Mouse (Mus musculus) limb, embryonic 10.5 days (tissue): Measurements from ENCODE around the gene Ssc4d. TPM values are rescaled to one million over a fixed set of nuclear protein-coding genes. Genes with fewer than 3 reads are reported as not detected.

Source experiments
- DNase-seq: peaks from one replicate; pipeline ENCODE4 v3.0.0-alpha.2; 2017; ENCODE audit warnings: low spot score
- H3K27ac ChIP-seq: fragments of 300-500 bp; sonication (generic); 2 replicates; pipeline ENCODE4 v1.5.1; 2016; ENCODE audit warnings: mild to moderate bottlenecking
- H3K27me3 ChIP-seq: fragments of 300-500 bp; sonication (generic); 2 replicates; pipeline ENCODE4 v1.6.1; 2016; ENCODE audit warnings: low read depth, mild to moderate bottlenecking; ENCODE audit not compliant: poor library complexity, severe bottlenecking
- H3K36me3 ChIP-seq: fragments of 300-500 bp; sonication (generic); 2 replicates; pipeline ENCODE4 v1.6.1; 2016; ENCODE audit warnings: mild to moderate bottlenecking, moderate library complexity
- H3K4me1 ChIP-seq: fragments of 300-500 bp; sonication (generic); 2 replicates; pipeline ENCODE4 v1.6.1; 2016
- H3K4me3 ChIP-seq: fragments of 300-500 bp; sonication (generic); 2 replicates; pipeline ENCODE4 v1.5.1; 2016; ENCODE audit warnings: mild to moderate bottlenecking, moderate library complexity
- H3K9me3 ChIP-seq: fragments of 300-500 bp; sonication (generic); replicated peaks from 2 replicates; pipeline ENCODE4 v1.6.1; 2016; ENCODE audit warnings: mild to moderate bottlenecking
- WGBS: fragments of 180-500 bp; shearing (Covaris S2); methylation state at CpG from one replicate; pipeline ENCODE4 v1.1.7; 2016; 5-methylcytosine and 5-hydroxymethylcytosine counted together
- polyA plus RNA-seq: library from polyadenylated mRNA; unstranded; fragments of >200 nt; fragmentation: Nextera tagmentation; extraction: Ambion mirVana; gene quantifications from 2 replicates; pipeline ENCODE4 v1.2.1, GENCODE M21; 2016

Ssc4d gene
- polyA plus RNA-seq, 1 experiment from 2014 or later = 4.1 TPM

DNA sequence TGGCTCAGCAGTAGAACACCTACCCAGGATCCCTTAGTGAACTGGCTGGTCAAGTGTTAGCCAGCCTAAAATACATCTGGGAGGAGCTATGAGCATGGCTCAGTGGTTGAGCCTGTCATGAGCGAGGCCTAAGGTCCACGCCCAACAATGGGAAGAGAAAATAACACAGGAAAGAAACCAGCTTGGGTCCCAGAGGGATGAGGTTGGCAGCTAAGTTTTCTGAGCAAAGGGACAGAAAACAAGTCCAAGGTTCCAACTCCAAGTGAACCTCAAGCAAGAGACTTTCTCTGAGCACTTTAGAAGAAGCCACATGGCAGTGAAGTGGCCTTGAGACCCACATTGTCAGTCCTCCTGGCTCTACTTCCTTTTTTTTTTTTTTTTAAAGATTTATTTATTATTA lies 22.7 kb downstream of the Ssc4d start:
- Histone ChIP-seq H3K9me3 (no peaks in the 10 kb centered on the region), H3K4me1 (peaks cover 2% of the 10 kb centered on the region), H3K4me3 (no peak overlapping the region), H3K27me3 (no peaks in the 10 kb centered on the region), H3K36me3 (no peaks in the 10 kb centered on the region), H3K27ac (no peak overlapping the region)
- 90% methylated on average over 2 of the region's 2 CpGs for WGBS
- DNase-seq = no peak

DNA sequence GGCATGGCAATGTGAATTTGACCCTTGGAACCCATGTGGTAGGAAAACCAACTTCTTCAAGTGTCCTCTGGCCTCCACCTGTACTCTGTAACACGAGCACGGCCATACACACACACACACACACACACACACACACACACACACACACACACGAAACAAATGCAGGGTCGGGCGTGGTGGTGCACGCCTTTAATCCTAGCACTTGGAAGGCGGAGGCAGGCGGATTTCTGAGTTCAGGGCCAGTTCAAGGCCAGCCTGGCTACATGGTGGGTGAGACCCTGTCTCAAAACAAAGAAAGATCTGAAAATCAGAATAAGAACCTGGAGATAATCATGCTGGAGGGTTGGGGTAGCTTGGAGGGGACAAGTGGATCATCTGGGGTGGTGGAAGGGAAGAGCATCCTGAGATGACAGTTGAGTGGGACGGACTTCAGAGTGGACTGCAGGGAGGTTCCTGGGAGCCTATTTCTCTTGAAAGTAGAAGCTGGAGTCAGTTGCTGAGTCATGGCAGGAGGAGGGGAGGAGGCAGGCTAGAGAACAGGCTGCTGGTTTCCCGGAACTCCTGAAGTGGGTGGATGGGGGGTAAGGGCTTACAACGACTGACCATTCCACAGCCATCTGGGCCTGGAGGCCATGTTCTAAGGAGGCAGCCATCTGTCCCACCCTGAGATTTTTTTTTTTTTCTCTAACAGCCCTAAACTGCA lies 23.5 kb downstream of the Ssc4d start:
- no peaks in the 10 kb centered on the region for H3K36me3 ChIP-seq
- no peak overlapping the region for H3K4me3 ChIP-seq
- WGBS = 87% methylated on average over 11 of the region's 11 CpGs
- H3K9me3 ChIP-seq = no peaks in the 10 kb centered on the region
- no peak for DNase-seq
- no peak overlapping the region; the same call in 1 of the 2 replicates for H3K27ac ChIP-seq
- no peaks in the 10 kb centered on the region for H3K27me3 ChIP-seq
- H3K4me1 ChIP-seq = peaks cover 9% of the 10 kb centered on the region; the same call in 1 of the 2 replicates

DNA sequence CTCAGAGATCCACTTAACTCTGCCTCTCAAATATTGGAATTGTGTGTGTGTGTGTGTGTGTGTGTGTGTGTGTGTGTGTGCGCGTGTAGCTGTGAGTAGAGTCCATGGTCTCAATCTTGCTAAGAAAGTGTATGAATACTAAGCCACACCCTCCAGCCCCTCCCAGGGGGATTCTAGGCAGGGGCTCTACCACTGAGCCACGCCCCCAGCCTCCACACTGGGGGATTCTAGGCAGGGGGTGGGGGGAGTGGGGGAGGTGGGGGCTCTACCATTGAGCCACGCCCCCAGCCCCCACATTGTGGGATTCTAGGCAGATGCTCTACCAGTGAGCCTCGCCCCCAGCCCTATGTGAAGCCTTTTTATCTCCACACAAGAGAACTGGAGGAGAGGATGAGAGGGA lies 27.7 kb downstream of the Ssc4d start:
- no peak for DNase-seq
- H3K9me3 ChIP-seq = no peaks in the 10 kb centered on the region
- WGBS = 81% methylated on average over 5 of the region's 5 CpGs
- no peaks in the 10 kb centered on the region for H3K36me3 ChIP-seq
- no peak overlapping the region for H3K4me3 ChIP-seq
- peaks cover 11% of the 10 kb centered on the region; the same call in 1 of the 2 replicates for H3K4me1 ChIP-seq
- H3K27ac ChIP-seq = no peak overlapping the region
- H3K27me3 ChIP-seq = no peaks in the 10 kb centered on the region

DNA sequence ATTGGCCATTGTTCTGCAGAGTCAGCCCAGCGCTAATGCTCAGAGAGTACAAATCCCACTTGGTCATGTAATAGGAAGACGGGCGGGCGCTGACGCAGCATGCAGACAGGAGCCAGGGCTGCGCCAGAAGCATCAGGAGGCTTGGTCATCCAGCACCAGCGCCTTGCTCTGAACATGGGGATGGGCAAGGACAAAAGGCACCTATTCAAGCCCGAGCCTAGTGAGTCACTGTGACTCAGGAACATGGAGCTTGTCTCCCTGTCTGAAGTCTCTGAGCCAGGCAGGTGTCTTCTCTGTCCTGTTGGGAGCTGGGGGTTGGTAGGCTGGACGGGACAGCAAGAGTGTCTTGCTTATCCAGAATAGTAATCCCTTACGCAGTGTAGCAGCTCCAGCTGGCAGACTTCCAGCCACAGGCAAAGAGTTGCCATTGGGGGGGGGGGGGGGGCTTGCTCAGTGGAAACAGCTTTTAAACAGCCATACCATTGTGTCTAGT lies 28.4 kb downstream of the Ssc4d start:
- DNase-seq = no peak
- Histone ChIP-seq H3K9me3 (no peaks in the 10 kb centered on the region), H3K4me3 (no peak overlapping the region), H3K4me1 (peaks cover 11% of the 10 kb centered on the region; the same call in 1 of the 2 replicates), H3K36me3 (no peaks in the 10 kb centered on the region), H3K27me3 (no peaks in the 10 kb centered on the region), H3K27ac (no peak overlapping the region)
- 68% methylated on average over 10 of the region's 10 CpGs for WGBS

DNA sequence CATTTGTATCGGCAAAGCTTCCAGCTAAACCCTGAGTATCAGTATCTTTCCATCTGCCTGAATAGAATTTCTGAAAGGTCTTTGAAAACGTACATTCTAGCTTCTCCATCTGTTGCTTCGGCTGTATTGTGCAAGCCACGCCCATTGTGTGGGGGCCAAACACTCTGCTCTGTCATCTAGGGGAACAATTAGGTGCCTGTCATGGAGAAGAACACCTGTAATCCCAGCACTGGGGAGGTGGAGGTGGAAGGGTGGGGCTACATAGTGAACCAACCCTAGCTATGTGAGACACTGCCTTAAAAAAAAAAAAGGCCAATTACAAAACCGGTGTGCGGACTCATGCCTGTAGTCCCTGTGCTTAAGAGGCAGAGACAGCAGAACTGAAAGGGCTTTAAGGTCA lies 31.6 kb downstream of the Ssc4d start:
- Histone ChIP-seq H3K36me3 (no peaks in the 10 kb centered on the region), H3K27me3 (no peaks in the 10 kb centered on the region), H3K4me1 (peaks cover 15% of the 10 kb centered on the region), H3K27ac (no peak overlapping the region), H3K4me3 (no peak overlapping the region), H3K9me3 (no peaks in the 10 kb centered on the region)
- 80% methylated on average over 6 of the region's 6 CpGs for WGBS
- DNase-seq = no peak

DNA sequence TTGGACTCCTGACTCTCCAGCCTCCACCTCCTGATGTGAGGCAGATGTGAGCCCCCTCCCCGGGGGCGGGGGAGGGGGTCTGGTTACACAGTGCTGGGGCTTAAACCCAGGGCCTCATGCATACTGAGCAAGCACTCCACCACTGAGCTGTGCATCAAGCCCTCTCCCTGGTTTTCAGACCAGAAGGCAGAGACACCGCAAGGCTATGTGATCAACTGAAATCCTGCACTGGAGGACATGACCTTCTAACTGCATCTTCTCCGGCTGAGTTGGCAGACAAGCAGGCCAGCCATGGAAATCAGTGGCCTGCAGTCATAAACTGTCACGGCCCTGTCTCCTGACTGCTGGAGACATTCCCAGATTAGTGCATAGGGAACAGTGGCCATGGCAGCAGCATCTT lies 33.7 kb downstream of the Ssc4d start:
- Histone ChIP-seq H3K4me1 (peaks cover 4% of the 10 kb centered on the region), H3K27ac (no peak overlapping the region), H3K4me3 (no peak overlapping the region), H3K9me3 (no peaks in the 10 kb centered on the region), H3K36me3 (no peaks in the 10 kb centered on the region), H3K27me3 (no peaks in the 10 kb centered on the region)
- WGBS = 70% methylated on average over 5 of the region's 5 CpGs
- no peak for DNase-seq

DNA sequence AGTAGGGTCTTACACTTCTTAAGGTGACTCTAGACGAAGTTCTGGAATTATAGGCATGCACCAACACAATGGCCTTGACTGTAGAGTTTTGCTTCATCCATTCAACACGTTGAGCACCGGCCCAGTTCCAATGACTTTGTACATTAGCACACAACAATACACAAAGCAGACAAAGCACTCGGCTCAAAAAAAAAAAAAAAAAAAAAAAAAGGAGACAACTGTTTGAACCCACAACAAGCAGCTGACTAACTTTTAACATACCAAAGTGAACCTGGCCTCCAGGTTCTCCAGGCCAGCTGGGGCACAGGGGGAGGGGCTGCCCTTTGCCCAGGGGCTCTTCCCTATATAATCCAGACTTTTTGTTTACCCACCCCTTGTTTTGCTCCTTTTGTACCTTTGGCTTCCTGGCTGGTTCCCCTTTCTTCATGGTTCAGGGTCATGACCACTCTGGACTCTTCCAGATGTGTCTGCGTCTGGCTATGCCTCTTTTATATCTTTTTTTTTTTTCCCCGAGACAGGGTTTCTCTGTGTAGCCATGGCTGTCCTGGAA lies 38.6 kb downstream of the Ssc4d start:
- Histone ChIP-seq H3K36me3 (peaks cover 18% of the 10 kb centered on the region), H3K4me3 (no peak overlapping the region), H3K27ac (peak overlapping the region; percentile 95), H3K9me3 (no peaks in the 10 kb centered on the region), H3K27me3 (no peaks in the 10 kb centered on the region), H3K4me1 (peaks cover 14% of the 10 kb centered on the region)
- 83% methylated on average over 6 of the region's 6 CpGs for WGBS
- DNase-seq = no peak

DNA sequence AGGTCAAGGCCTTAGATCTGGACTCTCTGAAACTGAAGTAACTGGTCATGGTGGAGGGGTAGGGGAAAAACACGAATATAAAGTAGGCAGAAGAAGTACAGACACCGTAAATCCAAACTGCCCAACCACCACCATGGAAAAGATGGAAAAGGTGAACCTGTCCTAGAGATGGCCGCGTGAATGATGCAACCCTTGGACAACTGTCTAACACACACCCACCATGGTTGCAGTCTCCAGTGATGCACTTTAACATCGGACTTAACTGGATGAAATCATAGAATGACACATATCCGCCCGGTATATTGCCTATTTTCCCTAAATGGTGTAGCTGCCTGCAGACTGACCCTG lies 39.2 kb downstream of the Ssc4d start:
- Histone ChIP-seq H3K27me3 (no peaks in the 10 kb centered on the region), H3K9me3 (no peaks in the 10 kb centered on the region), H3K36me3 (peaks cover 24% of the 10 kb centered on the region), H3K27ac (peak overlapping the region; percentile 95), H3K4me3 (peak overlapping the region; percentile 76), H3K4me1 (peaks cover 11% of the 10 kb centered on the region)
- no peak for DNase-seq
- 55% methylated on average over 7 of the region's 7 CpGs for WGBS

DNA sequence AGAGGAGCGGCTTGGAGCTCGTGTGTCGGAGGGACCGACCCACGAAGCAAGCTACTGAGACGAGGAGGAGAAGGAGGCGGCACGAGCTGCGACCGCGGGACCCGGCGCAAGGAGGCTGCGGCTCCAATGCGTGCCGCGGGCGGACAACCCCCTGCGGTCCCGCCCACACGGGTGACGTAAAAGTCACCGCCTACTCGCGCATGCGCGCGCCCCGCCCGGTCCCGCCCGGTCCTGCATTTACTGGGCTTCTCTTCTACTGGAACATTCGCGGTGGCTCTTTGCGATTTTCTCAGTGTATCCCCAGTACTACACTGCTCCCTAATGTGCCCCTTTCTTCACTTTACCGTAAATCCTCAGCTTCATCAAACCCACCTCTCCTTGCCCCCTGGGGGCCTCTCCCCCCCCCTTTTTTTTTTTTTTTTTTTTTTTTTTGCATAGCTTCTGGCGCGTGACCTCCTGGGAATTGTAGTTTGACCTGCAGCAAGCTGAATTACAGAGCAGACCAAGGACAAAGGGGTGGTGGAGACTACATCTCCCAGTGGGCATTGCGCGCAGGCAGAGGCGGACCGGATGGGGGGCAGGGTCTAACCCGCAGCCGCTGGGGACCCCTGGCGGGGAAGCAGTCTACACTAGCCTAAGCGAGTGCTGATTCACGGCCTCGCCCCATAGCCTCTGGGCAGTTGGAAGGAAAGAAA lies 39.7 kb downstream of the Ssc4d start, which contains the start of gene Ywhag:
Gene Ywhag (minus strand): TSS at position 136 of the 695 bp plus-strand sequence.
- Histone ChIP-seq H3K36me3 (peaks cover 29% of the 10 kb centered on the region), H3K9me3 (no peaks in the 10 kb centered on the region)
- WGBS = under 1% methylated on average over 48 of the region's 48 CpGs

DNA sequence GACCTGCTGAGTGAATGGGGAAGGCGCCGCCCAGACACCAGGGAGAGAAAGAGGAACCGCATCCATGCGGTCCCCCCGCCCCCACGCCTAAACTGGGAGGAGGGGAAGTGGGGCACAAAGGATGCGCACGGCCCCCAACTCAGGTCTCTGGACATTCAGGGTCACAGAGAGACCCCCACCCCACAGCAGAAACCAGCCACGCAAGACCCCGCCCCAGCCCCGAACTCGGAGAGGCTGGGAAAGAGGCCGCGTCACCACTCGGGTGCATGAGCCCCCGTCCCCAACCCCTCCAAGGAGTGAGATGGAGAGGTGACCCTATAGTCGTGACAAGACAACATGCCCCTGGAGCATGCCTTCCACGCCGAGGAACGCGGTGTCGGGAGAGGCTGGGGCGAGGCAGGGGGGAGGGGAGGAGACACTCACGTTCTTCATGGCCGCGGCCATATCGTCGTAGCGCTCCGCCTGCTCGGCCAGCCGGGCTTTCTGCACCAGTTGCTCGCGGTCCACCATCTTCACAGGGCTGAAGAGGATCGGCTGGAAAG lies 40.4 kb downstream of the Ssc4d start:
- H3K27ac ChIP-seq = peak overlapping the region; percentile 95
- no peaks in the 10 kb centered on the region for H3K27me3 ChIP-seq
- no peaks in the 10 kb centered on the region for H3K9me3 ChIP-seq
- DNase-seq = peak; percentile 84
- peaks cover 36% of the 10 kb centered on the region for H3K36me3 ChIP-seq
- H3K4me1 ChIP-seq = peaks cover 11% of the 10 kb centered on the region
- H3K4me3 ChIP-seq = peak overlapping the region; percentile 76
- WGBS = under 1% methylated on average over 33 of the region's 35 CpGs

More for the DNA sequence above, 39.7 kb downstream of the Ssc4d start, which contains the start of gene Ywhag:
- Histone ChIP-seq H3K4me3 (peak within 1 kb of the TSS; percentile 76), H3K27ac (peak within 1 kb of the TSS; percentile 95), H3K27me3 (no peaks in the 10 kb centered on the region), H3K4me1 (peaks cover 11% of the 10 kb centered on the region)
- peak; percentile 98 for DNase-seq

DNA sequence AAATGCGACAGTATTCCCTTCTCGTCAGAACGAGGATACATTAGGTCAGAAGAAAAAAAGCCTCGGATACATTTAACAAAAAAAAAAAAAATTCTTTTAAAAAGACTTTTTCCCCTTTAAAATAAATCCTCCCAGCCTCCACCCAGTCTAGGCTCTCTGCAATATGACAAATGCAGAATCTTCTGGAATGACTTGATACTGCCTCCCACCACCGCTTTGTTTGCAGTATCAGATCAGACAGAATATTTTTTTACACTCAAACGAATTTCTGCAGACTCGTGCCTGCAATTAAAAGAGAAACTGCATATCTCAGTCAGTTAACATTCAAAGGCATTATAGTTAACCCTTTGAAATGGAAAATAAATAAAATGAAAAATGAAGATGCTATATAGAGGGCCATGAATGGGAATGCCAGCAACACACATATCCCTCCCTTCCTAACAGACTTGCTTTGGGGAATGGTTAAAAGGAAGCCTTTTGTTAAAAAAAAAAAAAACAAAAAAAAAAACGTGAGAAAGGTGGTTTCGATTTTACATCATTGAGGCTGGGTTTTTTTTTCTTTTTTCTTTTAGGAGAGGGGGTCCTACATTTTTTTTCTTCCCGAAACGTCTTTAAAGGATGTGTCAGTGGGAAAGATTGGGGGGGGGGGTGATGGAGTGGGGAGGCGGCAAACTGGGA lies 41.0 kb downstream of the Ssc4d start:
- DNase-seq = no peak
- no peaks in the 10 kb centered on the region for H3K9me3 ChIP-seq
- H3K27me3 ChIP-seq = no peaks in the 10 kb centered on the region
- 21% methylated on average over 12 of the region's 12 CpGs for WGBS
- peaks cover 11% of the 10 kb centered on the region for H3K4me1 ChIP-seq
- H3K27ac ChIP-seq = peak overlapping the region; percentile 95
- peak overlapping the region; percentile 76 for H3K4me3 ChIP-seq
- peaks cover 41% of the 10 kb centered on the region for H3K36me3 ChIP-seq

DNA sequence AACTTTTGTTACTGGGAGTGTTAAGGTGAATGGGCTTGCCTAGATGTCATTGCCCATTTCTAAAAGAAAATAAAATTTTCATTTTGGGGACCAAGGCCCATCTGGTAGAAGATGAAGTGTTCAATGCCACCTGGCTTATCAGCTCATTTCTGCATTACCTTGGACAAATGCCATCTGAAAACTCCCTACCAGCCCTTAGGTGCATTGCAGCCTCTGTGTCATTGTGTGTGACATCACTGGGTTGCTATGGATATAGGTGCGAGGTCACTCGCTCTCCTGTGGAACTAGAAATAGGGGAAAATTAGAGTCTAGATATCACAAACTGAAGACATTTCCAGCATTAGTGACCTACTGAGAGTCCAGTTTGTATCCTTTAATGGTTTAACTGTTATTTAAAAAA lies 42.0 kb downstream of the Ssc4d start:
- no peak for DNase-seq
- Histone ChIP-seq H3K4me3 (peak overlapping the region; percentile 76; the same call in 1 of the 2 replicates), H3K27me3 (no peaks in the 10 kb centered on the region), H3K27ac (no peak overlapping the region), H3K36me3 (peaks cover 51% of the 10 kb centered on the region), H3K9me3 (no peaks in the 10 kb centered on the region), H3K4me1 (peaks cover 11% of the 10 kb centered on the region)
- 87% methylated on average over 2 of the region's 2 CpGs for WGBS
